Mouse (Mus musculus): ENCODE results near the gene Sirt2.
A peak's percentile ranks its signal among the peaks of the same experiment; 100 is the strongest.

Gene Sirt2

GRCm38 (mm10) chr7:28816201-28816600 is 49.7 kb downstream of the Sirt2 start:
- peak; percentile 57 for DNase-seq (ENCODE audit: low read depth, low spot score)

DNA sequence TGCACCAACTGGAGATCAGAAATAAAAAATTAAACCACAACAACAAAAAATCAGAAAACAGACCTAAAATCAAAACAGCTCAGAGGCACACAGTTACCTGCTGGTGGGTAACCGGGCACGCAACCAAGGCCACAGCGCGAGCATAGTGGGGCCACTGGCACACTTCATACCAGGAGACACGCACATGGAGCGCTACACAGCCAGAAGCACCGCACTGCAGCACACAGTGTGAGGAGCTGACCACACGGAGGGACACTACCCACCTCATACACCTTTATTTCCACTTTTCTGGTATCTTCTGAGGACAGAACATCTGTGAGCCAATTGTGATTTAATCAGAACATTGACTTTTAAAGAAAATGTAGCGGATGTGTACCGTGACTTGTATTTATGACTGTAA is 50.4 kb downstream of the Sirt2 start:
- DNase-seq (ENCODE audit: low read depth, low spot score) = no peak

DNA sequence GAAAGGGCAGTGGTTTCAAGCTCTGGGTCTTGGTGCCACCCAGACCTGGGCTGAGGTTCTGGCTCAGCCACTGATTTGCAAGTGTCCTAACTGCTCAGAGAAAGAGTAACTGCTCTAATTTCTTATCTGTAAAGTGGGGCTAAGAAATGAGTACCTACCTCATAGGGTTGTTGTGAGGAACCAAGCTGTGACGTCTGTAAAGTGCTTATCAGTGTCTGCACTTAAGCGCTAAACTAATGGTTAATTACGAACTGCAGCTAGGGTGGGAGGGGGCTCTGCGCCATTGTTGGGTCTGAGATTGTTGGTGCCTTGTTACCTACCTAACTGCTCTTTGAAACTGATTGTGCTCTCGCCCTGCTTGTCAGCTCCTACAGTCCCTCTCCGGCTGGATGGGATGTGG is 51.0 kb downstream of the Sirt2 start:
- peak; percentile 15 for DNase-seq (ENCODE audit: low read depth, low spot score)

GRCm38 (mm10) chr7:28817957-28818356 is 51.4 kb downstream of the Sirt2 start:
- DNase-seq (ENCODE audit: low read depth, low spot score) = peak; percentile 27

DNA sequence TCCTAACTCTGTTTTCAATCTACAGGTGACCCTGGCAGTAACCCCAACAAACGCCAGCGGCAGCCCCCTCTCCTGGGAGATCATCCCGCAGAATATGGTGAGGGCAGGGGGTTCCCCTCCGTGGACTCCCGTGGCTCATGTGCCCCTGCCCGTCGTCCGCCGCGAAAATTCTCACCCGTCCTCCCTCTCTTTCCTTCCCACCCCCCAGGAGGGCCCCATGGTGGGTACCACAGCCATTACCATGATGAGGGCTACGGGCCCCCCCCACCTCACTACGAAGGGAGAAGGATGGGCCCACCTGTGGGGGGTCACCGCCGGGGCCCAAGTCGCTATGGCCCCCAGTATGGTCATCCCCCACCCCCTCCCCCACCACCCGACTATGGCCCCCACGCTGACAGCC is 51.9 kb downstream of the Sirt2 start:
- DNase-seq (ENCODE audit: low read depth, low spot score) = no peak

DNA sequence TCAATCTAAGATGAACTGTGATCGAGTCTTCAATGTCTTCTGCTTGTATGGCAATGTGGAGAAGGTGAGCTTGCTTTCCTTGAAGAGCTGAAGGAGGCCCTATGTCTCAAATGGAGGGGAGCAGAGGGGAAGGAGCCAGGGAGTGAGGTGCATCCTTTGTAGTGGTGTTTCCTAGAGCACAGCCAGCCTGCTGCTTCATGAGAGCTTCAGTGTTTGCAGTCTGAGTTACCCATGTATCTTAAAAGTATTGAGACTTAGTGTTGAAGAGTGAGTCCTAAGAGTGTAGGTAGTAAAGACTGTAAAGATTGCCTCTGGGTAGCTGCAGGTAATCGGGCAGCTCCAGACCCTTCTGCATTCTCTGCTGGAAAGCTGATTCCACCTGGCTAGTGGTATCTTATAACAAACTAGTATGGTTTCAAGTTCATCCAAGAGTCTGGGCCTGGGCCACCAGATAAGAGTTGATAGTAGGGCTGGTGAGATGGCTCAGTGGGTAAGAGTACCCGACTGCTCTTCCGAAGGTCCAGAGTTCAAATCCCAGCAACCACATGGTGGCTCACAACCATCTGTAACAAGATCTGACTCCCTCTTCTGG is 52.4 kb downstream of the Sirt2 start:
- no peak for DNase-seq (ENCODE audit: low read depth, low spot score)

- DNase-seq (ENCODE audit: low read depth, low spot score) = no peak
Observed at GRCm38 (mm10) chr7:28819571-28819970, 53.0 kb downstream of the Sirt2 start.

DNA sequence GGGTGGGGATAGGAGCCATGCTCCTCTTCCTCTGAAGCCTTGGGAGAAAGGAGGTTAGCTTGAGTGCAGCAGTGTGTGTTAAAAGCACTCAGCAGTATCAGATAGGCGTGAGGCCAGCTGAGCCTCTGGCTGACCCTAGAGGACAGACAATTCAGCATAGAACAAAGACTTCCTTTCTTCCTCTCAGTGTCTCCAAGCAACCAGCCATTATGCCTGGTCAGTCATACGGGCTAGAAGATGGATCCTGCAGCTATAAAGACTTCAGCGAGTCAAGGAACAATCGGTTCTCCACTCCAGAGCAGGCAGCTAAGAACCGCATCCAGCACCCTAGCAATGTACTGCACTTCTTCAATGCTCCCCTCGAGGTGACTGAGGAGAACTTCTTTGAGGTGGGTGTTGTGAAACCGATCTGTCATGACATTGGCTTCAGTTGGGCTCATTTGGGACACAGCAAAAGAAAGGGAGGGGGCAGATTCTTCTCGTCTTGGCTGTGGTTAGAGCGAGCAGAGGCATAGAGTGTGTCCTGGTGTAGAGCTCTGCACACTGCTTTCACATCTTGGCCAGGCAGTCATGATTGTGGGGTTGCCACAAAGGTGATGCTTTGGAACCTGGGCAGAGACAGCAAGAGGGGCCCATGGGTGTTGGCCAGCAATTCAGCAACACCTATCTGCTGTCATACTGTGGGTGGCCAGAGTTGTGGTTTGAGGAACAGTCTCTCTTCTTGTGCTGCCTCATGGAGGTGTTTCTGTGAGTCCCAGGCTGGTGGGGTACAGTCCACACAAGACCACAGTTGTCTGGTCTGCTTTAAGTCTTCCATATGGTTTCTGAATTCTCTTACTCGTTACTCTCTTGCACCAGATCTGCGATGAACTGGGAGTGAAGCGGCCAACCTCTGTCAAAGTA is 54.1 kb downstream of the Sirt2 start:
- DNase-seq (ENCODE audit: low read depth, low spot score) = peak; percentile 26

DNA sequence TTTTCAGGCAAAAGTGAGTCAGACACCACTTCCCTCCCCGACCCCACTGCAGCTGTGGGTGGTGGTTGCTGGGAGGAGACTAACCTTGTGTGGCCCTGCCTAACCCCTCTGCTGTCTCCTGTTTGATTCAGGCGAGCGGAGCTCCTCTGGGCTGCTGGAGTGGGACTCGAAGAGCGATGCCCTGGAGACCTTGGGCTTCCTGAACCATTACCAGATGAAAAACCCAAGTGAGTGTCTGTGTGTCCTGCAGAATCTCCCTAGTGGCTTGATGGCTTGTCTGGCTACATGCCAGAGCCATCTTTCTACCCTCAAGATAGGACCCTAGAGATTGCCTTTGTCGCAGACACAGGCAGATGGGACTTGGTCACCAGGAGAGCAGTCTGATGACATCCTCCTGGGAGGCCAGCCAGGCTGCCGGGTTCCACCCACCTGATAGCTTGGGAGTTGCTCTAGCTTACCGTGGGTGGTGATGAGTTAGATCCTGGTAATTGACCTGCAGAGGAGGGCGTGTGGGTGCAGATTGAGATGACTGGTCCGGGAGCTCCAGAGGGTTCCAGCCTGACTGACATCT is 54.8 kb downstream of the Sirt2 start:
- DNase-seq (ENCODE audit: low read depth, low spot score) = peak; percentile 30

GRCm38 (mm10) chr7:28822556-28822955 is 56.0 kb downstream of the Sirt2 start:
- DNase-seq (ENCODE audit: low read depth, low spot score) = peak; percentile 40

DNA sequence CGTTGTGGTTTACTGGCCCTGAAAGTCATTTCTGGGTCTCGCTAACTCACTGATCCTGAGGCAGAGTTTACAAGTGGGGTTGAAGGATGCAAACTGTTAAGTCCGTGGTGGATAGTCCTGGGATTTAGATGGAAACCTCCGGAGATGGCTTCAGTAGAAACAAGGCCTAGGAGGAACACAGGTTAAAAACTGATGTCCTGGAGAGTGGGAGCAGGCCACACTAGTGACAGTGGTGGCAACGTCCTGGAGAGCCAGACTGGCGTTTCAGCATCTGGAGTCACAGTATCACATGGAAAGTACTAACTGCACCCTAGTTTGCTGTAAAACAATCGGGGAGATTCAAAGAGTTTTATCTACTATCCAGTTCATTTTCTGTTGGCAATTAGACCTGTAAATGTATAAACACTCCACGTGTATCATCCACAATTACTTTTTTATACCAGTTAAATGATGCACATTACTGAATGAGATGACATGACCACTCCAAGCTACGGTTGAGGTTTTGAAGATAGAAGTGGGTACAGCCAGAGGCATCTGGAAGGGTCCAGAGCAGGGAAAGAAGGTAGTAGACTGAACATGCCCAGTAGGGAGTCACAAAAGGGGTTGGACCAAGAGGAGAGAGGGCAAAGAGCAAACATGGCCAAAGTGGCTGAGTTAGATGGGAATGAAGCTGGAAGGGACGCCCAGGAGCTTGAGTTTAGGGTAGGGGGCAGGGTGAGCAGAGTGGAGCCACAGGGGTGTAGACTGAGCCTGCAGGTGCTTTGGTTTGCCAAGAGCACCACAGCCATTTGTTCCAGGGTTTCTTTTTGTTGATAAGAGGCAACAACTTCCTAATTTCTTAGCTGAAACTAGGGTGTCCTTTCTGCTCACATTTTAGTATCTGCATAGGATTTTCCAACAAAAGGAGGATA is 56.7 kb downstream of the Sirt2 start:
- DNase-seq (ENCODE audit: low read depth, low spot score) = peak; percentile 69

DNA sequence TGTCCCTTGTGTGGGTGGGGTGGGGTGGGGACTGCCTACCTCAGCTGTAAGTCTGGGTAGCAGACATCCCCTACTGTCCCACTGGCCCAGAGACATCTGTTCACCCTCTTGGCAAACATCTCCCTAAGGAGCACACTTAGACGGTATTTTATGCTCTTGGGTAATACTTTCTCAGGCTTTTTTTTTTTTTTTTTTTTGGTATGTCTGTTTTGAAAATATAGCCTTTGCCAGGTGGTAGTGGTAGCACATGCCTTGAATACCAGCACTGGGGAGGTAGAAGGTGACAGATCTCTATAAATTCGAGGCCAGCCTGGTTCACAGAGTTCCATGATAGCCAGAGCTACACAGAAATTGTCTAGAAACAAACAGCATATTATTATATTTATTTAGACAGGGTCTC is 57.4 kb downstream of the Sirt2 start:
- DNase-seq (ENCODE audit: low read depth, low spot score) = peak; percentile 10

DNA sequence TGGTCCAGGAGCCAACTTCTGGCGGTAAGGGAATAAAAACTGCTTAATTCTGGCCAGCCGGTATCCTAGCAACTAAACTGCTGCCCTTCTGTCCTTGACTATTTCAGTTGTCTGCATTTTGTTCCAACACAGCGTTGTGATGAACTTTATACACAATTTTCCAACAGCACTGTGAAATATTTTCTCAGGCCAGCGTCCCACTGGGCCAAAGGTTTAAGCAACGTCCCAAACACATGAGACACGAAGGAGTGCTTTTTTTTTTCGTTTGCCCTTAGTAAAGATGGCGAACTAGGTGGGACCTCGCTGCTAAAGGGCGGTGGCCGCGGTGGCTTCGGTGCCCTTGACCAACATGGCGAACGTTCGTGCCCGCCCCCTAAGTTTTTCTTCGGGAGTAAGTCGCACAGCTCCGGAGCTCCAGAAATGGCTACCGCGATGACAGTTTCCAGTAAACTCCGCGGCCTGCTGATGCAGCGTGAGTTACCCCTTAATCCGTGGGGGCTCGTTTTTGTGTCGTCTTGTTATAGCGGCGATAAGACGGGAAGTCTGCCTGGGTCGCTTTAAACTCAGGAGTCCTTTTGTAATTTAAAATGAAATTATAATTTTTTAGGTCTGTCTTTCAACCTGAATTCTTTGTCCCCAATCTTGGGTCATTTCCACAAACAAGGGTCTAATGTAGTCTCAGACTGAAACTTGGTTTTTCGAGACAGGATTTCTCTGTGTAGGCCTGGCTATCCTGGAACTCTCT is 58.6 kb downstream of the Sirt2 start, which contains the start of gene Ech1:
Gene Ech1, plus strand, starts transcription at position 277 of the 745 bp plus-strand sequence.
- DNase-seq (ENCODE audit: low read depth, low spot score) = peak; percentile 96

DNA sequence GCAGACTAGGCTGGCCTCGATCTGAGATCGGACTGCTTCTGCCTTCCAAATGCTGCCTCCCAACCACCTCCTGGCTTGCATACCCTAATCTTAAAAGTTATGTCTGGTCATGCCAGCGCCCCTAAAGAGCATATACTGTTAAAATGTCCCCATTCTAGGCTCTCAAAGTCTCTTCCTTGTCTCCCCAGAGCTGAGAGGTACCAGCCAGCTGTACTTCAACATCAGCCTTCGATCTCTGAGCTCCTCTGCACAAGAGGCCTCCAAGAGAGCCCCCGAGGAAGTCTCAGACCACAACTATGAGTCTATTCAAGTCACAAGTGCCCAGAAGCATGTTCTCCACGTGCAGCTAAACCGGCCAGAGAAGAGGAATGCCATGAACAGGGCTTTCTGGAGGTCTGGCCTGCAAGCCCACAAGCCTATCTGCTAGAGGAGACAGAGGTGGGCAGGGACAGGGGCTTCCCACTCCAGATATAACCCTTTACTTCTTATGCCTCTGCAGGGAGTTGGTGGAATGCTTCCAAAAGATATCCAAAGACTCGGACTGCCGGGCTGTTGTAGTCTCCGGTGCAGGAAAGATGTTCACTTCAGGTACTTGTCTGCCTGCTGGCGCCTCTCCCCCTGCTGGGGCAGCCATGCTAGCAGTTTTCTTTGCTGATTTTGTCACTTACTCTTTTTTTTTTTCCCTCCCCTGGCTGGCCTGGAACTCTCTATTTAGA is 59.3 kb downstream of the Sirt2 start:
- peak; percentile 64 for DNase-seq (ENCODE audit: low read depth, low spot score)

DNA sequence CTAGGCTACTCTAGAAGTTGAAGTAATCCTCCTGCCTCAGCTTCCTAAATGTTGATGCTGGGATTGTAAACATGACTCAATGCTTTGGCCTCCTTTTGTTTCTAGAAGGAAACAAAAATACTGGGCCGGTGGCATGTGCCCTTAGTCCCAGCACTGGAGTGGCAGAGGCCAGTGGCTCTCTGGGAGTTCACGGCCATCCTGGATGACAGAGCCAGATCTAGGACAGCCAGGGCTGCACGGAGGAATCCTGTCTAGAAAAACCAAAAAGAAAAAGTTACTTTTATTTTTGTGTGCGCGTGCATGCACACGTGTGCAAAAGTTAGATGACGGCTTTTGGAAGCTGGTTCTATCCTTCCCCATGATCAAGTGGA is 59.9 kb downstream of the Sirt2 start:
- DNase-seq (ENCODE audit: low read depth, low spot score) = no peak

- peak; percentile 46 for DNase-seq (ENCODE audit: low read depth, low spot score)
Observed at GRCm38 (mm10) chr7:28827338-28827737, 60.8 kb downstream of the Sirt2 start.

- no peak for DNase-seq (ENCODE audit: low read depth, low spot score)
Observed at GRCm38 (mm10) chr7:28829821-28830220, 63.3 kb downstream of the Sirt2 start.

GRCm38 (mm10) chr7:28830981-28831380 is 64.4 kb downstream of the Sirt2 start:
- no peak for DNase-seq (ENCODE audit: low read depth, low spot score)

- DNase-seq (ENCODE audit: low read depth, low spot score) = peak; percentile 67
Observed at GRCm38 (mm10) chr7:28831411-28832125, 65.0 kb downstream of the Sirt2 start.

DNA sequence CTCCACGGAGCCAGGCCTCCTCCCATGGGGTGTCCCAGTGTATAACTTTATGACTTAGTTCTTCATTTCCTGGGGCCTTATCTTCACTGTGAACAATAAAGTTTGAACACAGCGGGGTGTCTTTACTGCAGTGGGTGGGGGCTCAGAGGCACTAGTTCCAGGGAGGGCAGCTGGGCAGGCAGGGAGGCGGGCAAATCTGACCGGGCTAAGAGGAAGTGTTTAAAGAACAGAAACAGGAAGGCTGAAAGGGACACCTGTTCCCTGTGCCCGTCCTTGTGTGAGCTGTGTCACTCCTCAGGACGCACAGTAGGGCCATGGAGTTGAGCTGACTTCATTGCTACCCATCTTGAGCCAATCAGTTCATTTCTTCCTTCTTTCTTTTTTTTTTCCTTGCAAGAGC is 65.6 kb downstream of the Sirt2 start:
- no peak for DNase-seq (ENCODE audit: low read depth, low spot score)
